ENCODE assay signal across 10 mouse cellular contexts in the genomic region with DNA sequence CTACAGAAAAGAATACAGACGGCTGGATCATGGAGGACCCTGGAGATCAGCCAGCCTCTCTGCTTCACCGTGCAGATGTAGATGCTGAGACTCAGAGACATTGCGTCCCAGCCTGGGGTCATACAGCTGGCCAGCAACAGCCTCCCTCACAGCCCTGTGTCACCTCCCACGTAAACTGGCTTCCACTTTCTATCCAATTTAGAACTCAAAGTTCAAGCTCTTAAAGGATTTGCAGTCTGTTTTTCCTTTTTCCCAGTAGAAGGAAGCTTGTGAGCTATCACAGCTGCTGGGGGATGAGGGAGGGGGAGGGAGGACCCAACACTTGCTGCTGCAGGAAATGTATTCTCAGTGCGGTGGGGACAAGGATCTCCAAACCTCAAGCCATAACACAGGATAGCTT. TPM values are rescaled to one million over a fixed set of nuclear protein-coding genes. Genes with fewer than 3 reads are reported as not detected.
DNase-seq lines count a peak whose midpoint lies in the region; ATAC-seq lines count a peak whose summit lies in the region.
"Had no signal": no experiment of that assay in that cellular context is flagged by ENCODE, and none has a peak within 500 bp of the region (broad histone marks: within the 10 kb centered on the region; RNA-seq: fewer than 3 reads in every experiment).

No protein-coding gene starts in this region.

- 47% methylated on average over 5 of the region's 5 CpGs for WGBS in heart, embryonic 10.5 days
- whole genome bisulfite sequencing in heart, embryonic 16.5 days: 39% methylated on average over 5 of the region's 5 CpGs
- 23% methylated on average over 5 of the region's 5 CpGs for WGBS in stomach, embryonic 14.5 days
- 81% methylated on average over 5 of the region's 5 CpGs for WGBS in forebrain, embryonic 12.5 days

- H3K4me2 ChIP-seq in heart, embryonic 16.5 days (ENCODE audit: low read depth, low read length): no peak overlapping the region
- no peak overlapping the region for H3K4me2 ChIP-seq in stomach, embryonic 14.5 days (replicated peaks; ENCODE audit: low read depth, low read length)
- H3K4me2 ChIP-seq in forebrain, embryonic 12.5 days: no peak overlapping the region

- no peak overlapping the region for H3K9ac ChIP-seq in heart, embryonic 16.5 days (ENCODE audit: low read length)
- H3K9ac ChIP-seq in stomach, embryonic 14.5 days (replicated peaks; ENCODE audit: low read depth, low read length): no peak overlapping the region
- H3K9ac ChIP-seq in forebrain, embryonic 12.5 days: no peak overlapping the region

- H3K36me3 ChIP-seq in heart, embryonic 10.5 days: no peaks in the 10 kb centered on the region
- H3K36me3 ChIP-seq in heart, embryonic 16.5 days (ENCODE audit: control insufficient read depth, insufficient read depth): no peaks in the 10 kb centered on the region
- no peaks in the 10 kb centered on the region for H3K36me3 ChIP-seq in stomach, embryonic 14.5 days (ENCODE audit: control insufficient read depth, insufficient read depth, low read length)
- H3K36me3 ChIP-seq in forebrain, embryonic 12.5 days (replicated peaks): no peaks in the 10 kb centered on the region

- DNase-seq in heart, adult 18-20 months: peak; percentile 72 to 82
- no peak for DNase-seq in heart, embryonic 10.5 days (ENCODE audit: low spot score)
- DNase-seq in kidney, postnatal 14 days: peak; percentile 85
- DNase-seq in neural tube, embryonic 10.5 days (ENCODE audit: extremely low spot score, low spot score): no peak
- no peak for DNase-seq in right cerebral cortex, postnatal 4 days
- DNase-seq: midbrain, embryonic 14.5 days had no signal

- no peaks in the 10 kb centered on the region for H3K4me1 ChIP-seq in heart, embryonic 10.5 days
- no peaks in the 10 kb centered on the region for H3K4me1 ChIP-seq in heart, embryonic 16.5 days (ENCODE audit: control insufficient read depth, insufficient read depth, low read length)
- 0 out of 2 replicates have a peak, but pooled peaks cover 3% of the 10 kb centered on the region for H3K4me1 ChIP-seq in stomach, embryonic 14.5 days (ENCODE audit: control insufficient read depth, insufficient read depth, low read length)
- H3K4me1 ChIP-seq in forebrain, embryonic 12.5 days: no peaks in the 10 kb centered on the region

- H3K4me3 ChIP-seq in heart, embryonic 10.5 days: no peak overlapping the region
- H3K4me3 ChIP-seq in heart, embryonic 16.5 days (ENCODE audit: low read length): no peak overlapping the region
- H3K4me3 ChIP-seq in stomach, embryonic 14.5 days (ENCODE audit: low read depth, low read length): no peak overlapping the region
- H3K4me3 ChIP-seq in forebrain, embryonic 12.5 days (replicated peaks): no peak overlapping the region

- H3K9me3 ChIP-seq in heart, embryonic 10.5 days: no peaks in the 10 kb centered on the region
- H3K9me3 ChIP-seq in heart, embryonic 16.5 days (replicated peaks; ENCODE audit: control insufficient read depth, low read length): peaks cover 3% of the 10 kb centered on the region; the same call in 1 of the 2 replicates
- no peaks in the 10 kb centered on the region for H3K9me3 ChIP-seq in stomach, embryonic 14.5 days (ENCODE audit: control insufficient read depth, low read depth, low read length)
- H3K9me3 ChIP-seq in forebrain, embryonic 12.5 days: no peaks in the 10 kb centered on the region

- peak; percentile 63 for ATAC-seq in heart, embryonic 16.5 days (replicated peaks; ENCODE audit: extremely low read depth, insufficient read depth, low FRiP score)
- ATAC-seq in stomach, embryonic 14.5 days (ENCODE audit: insufficient number of reproducible peaks, insufficient read depth, low FRiP score, low read depth): peak; percentile 89; the same call in 1 of the 2 replicates
- ATAC-seq in forebrain, embryonic 12.5 days (ENCODE audit: low FRiP score): no peak

- H3K27ac ChIP-seq in heart, embryonic 10.5 days: no peak overlapping the region
- H3K27ac ChIP-seq in heart, embryonic 16.5 days (ENCODE audit: low read length): no peak overlapping the region
- H3K27ac ChIP-seq in stomach, embryonic 14.5 days (ENCODE audit: low read length): no peak overlapping the region
- no peak overlapping the region for H3K27ac ChIP-seq in forebrain, embryonic 12.5 days

- H3K27me3 ChIP-seq in heart, embryonic 10.5 days (ENCODE audit: insufficient read depth, poor library complexity, severe bottlenecking): no peaks in the 10 kb centered on the region
- no peaks in the 10 kb centered on the region for H3K27me3 ChIP-seq in heart, embryonic 16.5 days (ENCODE audit: control insufficient read depth, insufficient read depth, low read length)
- H3K27me3 ChIP-seq in stomach, embryonic 14.5 days (ENCODE audit: control insufficient read depth, insufficient read depth, low read length): no peaks in the 10 kb centered on the region
- H3K27me3 ChIP-seq in forebrain, embryonic 12.5 days: no peaks in the 10 kb centered on the region
- H3K27me3 ChIP-seq: CH12.LX had no signal

RNA-seq across cellular contexts. Expression of gene Saxo1, which starts 59.4 kb away (rescaled TPM):
- total RNA-seq in heart, adult 18-20 months (2021): not detected
- not detected in 2 replicates for polyA plus RNA-seq in heart, embryonic 10.5 days (2016; fragmentation: Nextera tagmentation; extraction: Ambion mirVana)
- not detected in 2 replicates for polyA plus RNA-seq in heart, embryonic 16.5 days (2015; fragmentation: Nextera tagmentation; extraction: Ambion mirVana)
- polyA plus RNA-seq in stomach, embryonic 14.5 days (2014; fragmentation: Nextera tagmentation; extraction: Ambion mirVana): not detected in 2 replicates
- not detected in 2 replicates for polyA plus RNA-seq in forebrain, embryonic 12.5 days (2016; fragmentation: Nextera tagmentation; extraction: Ambion mirVana)
- total RNA-seq: CH12.LX had no signal
- polyA plus RNA-seq: midbrain, embryonic 14.5 days had no signal

Comparison
In these comparisons a context has a peak if more than half of its experiments do, and no peak if none do; other contexts are left out.
1. DNase-seq: peak in heart, adult 18-20 months (2 of 2) and kidney, postnatal 14 days (single experiment); none in heart, embryonic 10.5 days (single experiment), neural tube, embryonic 10.5 days (single experiment) and right cerebral cortex, postnatal 4 days (single experiment).